Mouse (Mus musculus): ENCODE results near the gene Cldn5. TPM values are rescaled to one million over a fixed set of nuclear protein-coding genes. Genes with fewer than 3 reads are reported as not detected.

The Cldn5 gene
- polyA plus RNA-seq, 2 experiments, result 6.2 to 6.6 TPM

DNA sequence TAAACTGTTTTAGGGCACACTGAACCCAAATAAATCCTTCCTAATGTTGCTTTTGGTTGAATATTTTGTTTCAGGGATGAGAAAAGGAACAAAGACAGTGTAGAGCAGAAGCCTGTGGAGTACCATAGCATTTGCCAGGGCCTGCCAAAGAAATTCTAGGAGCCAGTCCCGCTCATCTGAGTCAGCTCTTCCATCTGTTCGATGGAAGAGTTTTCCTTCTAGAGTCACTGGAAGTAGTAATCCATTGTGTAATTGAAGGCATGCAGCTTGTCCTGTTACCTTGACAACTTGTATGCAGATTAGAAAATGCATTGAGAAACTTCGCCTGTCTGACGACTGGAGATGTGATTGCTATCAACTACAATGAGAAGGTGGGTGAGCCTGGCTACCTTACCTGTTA is 46.3 kb downstream of the Cldn5 start:
- TF ChIP-seq CTCF (IDR thresholded peaks at IDR 0.05; ENCODE audit: low read depth), result no peak
- TF ChIP-seq EP300 (IDR thresholded peaks at IDR 0.05; ENCODE audit: low read depth), result no peak
- H3K4me2 ChIP-seq (ENCODE audit: low read depth), result no peak overlapping the region
- H3K27me3 ChIP-seq (ENCODE audit: control insufficient read depth, insufficient read depth, low read length), result no peaks in the 10 kb centered on the region
- ATAC-seq (ENCODE audit: insufficient read depth), result no peak
- H3K9me3 ChIP-seq (ENCODE audit: control insufficient read depth, low read length), result no peaks in the 10 kb centered on the region
- H3K9ac ChIP-seq (replicated peaks), result no peak overlapping the region
- no peak overlapping the region for H3K4me3 ChIP-seq (ENCODE audit: insufficient read depth in 1 of 2, low read depth in 2 of 2, low read length in 2 of 2)
- H3K27ac ChIP-seq, result no peak overlapping the region
- peaks cover 0 to 7% of the 10 kb centered on the region in 2 experiments; a peak in 3 of 4 replicates for H3K4me1 ChIP-seq (replicated peaks; ENCODE audit: control insufficient read depth in 2 of 2, insufficient read depth in 2 of 2, low read length in 1 of 2)
- WGBS (ENCODE audit: insufficient replicate concordance), result 61% methylated on average over 4 of the region's 4 CpGs
- peaks cover 84% of the 10 kb centered on the region for H3K36me3 ChIP-seq (replicated peaks; ENCODE audit: control insufficient read depth, insufficient read depth, low read depth)
- DNase-seq (ENCODE audit: low read depth in 3 of 3, low spot score in 3 of 3), result no peak

Other genes starting within 250 kb of the Cldn5 start
- 0.02 TPM in 1 of 2 replicates, not detected in the other for gene Tbx1, start 186.2 kb upstream of the Cldn5 start, polyA plus RNA-seq (2012; rRNA removed)
- not detected in 2 replicates for gene Tbx1, start 186.2 kb upstream of the Cldn5 start, polyA plus RNA-seq (2014; fragmentation: Nextera tagmentation; extraction: Ambion mirVana)
- 15.0 and 27.9 TPM in 2 replicates for gene Gp1bb, start 154.4 kb upstream of the Cldn5 start, polyA plus RNA-seq (2012; rRNA removed)
- 23.6 and 32.2 TPM in 2 replicates for gene Gp1bb, start 154.4 kb upstream of the Cldn5 start, polyA plus RNA-seq (2014; fragmentation: Nextera tagmentation; extraction: Ambion mirVana)
- gene Gm49601, start 150.4 kb upstream of the Cldn5 start, polyA plus RNA-seq (2012; rRNA removed), result 0.54 and 0.63 TPM in 2 replicates
- gene Gm49601, start 150.4 kb upstream of the Cldn5 start, polyA plus RNA-seq (2014; fragmentation: Nextera tagmentation; extraction: Ambion mirVana), result not detected in 2 replicates
- 2.0 and 2.2 TPM in 2 replicates for gene Sept5, start 146.9 kb upstream of the Cldn5 start, polyA plus RNA-seq (2012; rRNA removed)
- 1.6 and 1.9 TPM in 2 replicates for gene Sept5, start 146.9 kb upstream of the Cldn5 start, polyA plus RNA-seq (2014; fragmentation: Nextera tagmentation; extraction: Ambion mirVana)
- 14.6 and 19.3 TPM in 2 replicates for gene Ufd1, start 34.9 kb downstream of the Cldn5 start, polyA plus RNA-seq (2012; rRNA removed)
- gene Ufd1, start 34.9 kb downstream of the Cldn5 start, polyA plus RNA-seq (2014; fragmentation: Nextera tagmentation; extraction: Ambion mirVana), result 29.8 and 32.3 TPM in 2 replicates
- gene Cdc45, start 35.1 kb downstream of the Cldn5 start, polyA plus RNA-seq (2012; rRNA removed), result 40.7 and 45.8 TPM in 2 replicates
- 40.6 and 45.4 TPM in 2 replicates for gene Cdc45, start 35.1 kb downstream of the Cldn5 start, polyA plus RNA-seq (2014; fragmentation: Nextera tagmentation; extraction: Ambion mirVana)
- gene 2510002D24Rik, start 59.7 kb downstream of the Cldn5 start, polyA plus RNA-seq (2012; rRNA removed), result 20.5 and 23.6 TPM in 2 replicates
- 10.1 and 11.0 TPM in 2 replicates for gene 2510002D24Rik, start 59.7 kb downstream of the Cldn5 start, polyA plus RNA-seq (2014; fragmentation: Nextera tagmentation; extraction: Ambion mirVana)
- gene Gm28539, start 59.7 kb downstream of the Cldn5 start, polyA plus RNA-seq (2012; rRNA removed), result not detected in 2 replicates
- gene Gm28539, start 59.7 kb downstream of the Cldn5 start, polyA plus RNA-seq (2014; fragmentation: Nextera tagmentation; extraction: Ambion mirVana), result not detected in 2 replicates
- 12.0 and 18.7 TPM in 2 replicates for gene Mrpl40, start 100.0 kb downstream of the Cldn5 start, polyA plus RNA-seq (2012; rRNA removed)
- 52.7 and 53.8 TPM in 2 replicates for gene Mrpl40, start 100.0 kb downstream of the Cldn5 start, polyA plus RNA-seq (2014; fragmentation: Nextera tagmentation; extraction: Ambion mirVana)
- 23.2 and 23.7 TPM in 2 replicates for gene Hira, start 100.2 kb downstream of the Cldn5 start, polyA plus RNA-seq (2012; rRNA removed)
- gene Hira, start 100.2 kb downstream of the Cldn5 start, polyA plus RNA-seq (2014; fragmentation: Nextera tagmentation; extraction: Ambion mirVana), result 4.9 and 5.9 TPM in 2 replicates

Measured in liver, embryonic 14.5 days (tissue).